Mouse (Mus musculus): ENCODE results near the gene Capn11. TPM values are rescaled to one million over a fixed set of nuclear protein-coding genes. Genes with fewer than 3 reads are reported as not detected.

Capn11 gene
- polyA plus RNA-seq, 1 experiment from 2014 or later, result 0.52 TPM

DNA sequence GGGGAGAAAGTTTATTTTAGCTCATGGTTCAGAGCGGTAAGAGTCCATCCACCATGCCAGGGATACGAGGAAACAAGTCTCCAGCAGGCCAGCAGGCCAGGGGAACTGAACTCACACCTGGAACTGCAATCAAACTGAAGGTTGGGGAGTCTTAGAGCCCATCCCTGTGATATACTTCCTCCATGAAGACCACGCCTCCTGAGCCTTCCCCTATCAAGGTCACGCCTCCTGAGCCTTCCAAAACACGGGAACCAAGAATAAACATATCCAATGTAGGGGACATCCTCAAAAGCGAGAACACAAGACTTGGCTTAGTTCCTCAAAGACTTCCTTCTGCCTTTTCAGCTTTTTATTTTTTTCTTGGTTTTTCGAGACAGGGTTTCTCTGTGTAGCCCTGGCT lies 46.2 kb downstream of the Capn11 start:
- no peak overlapping the region for H3K27ac ChIP-seq (ENCODE audit: low read depth, low read length)
- H3K4me3 ChIP-seq (ENCODE audit: low read depth, low read length), result no peak overlapping the region
- H3K9ac ChIP-seq (ENCODE audit: low read length), result no peak overlapping the region
- H3K4me2 ChIP-seq, result no peak overlapping the region
- H3K36me3 ChIP-seq (ENCODE audit: control insufficient read depth, insufficient read depth, low read length), result no peaks in the 10 kb centered on the region
- 90% methylated on average over 7 of the region's 7 CpGs for WGBS
- no peaks in the 10 kb centered on the region for H3K27me3 ChIP-seq (ENCODE audit: control insufficient read depth, insufficient read depth, low read length)
- H3K4me1 ChIP-seq (ENCODE audit: control insufficient read depth, insufficient read depth, low read length), result peaks cover 4% of the 10 kb centered on the region
- no peaks in the 10 kb centered on the region for H3K9me3 ChIP-seq (ENCODE audit: control insufficient read depth, low read length)
- no peak for ATAC-seq (ENCODE audit: low FRiP score)
- no peak for DNase-seq (ENCODE audit: low spot score, missing footprints)

DNA sequence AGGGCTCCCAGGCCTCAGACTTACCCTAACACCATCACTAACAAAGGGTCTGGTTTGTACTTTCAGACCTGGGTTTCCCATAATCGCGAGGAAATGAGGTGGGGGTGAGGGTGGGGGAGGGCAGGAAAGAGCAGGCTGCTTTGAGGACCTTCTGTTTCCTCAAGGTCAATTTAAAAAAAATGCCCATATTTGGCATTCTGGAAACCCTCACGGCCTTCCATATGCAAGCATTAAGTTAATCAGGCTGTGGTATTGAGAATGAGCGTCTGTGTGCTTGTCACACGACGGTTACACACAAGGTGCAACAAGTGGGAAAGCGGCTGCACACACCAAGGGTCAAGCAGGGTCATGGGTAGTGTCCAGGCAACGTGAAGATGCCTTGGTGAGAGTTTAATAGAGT lies 47.1 kb downstream of the Capn11 start:
- no peak for DNase-seq (ENCODE audit: low spot score, missing footprints)
- WGBS, result 86% methylated on average over 8 of the region's 8 CpGs
- no peaks in the 10 kb centered on the region for H3K27me3 ChIP-seq (ENCODE audit: control insufficient read depth, insufficient read depth, low read length)
- H3K4me1 ChIP-seq (ENCODE audit: control insufficient read depth, insufficient read depth, low read length), result peaks cover 4% of the 10 kb centered on the region
- no peak for ATAC-seq (ENCODE audit: low FRiP score)
- H3K36me3 ChIP-seq (ENCODE audit: control insufficient read depth, insufficient read depth, low read length), result no peaks in the 10 kb centered on the region
- no peak overlapping the region for H3K4me2 ChIP-seq
- H3K9ac ChIP-seq (ENCODE audit: low read length), result no peak overlapping the region
- no peak overlapping the region for H3K27ac ChIP-seq (ENCODE audit: low read depth, low read length)
- H3K4me3 ChIP-seq (ENCODE audit: low read depth, low read length), result no peak overlapping the region
- 0 out of 2 replicates have a peak, but pooled peaks cover 3% of the 10 kb centered on the region for H3K9me3 ChIP-seq (ENCODE audit: control insufficient read depth, low read length)

GRCm38 (mm10) chr17:45610144-45610866 lies 48.8 kb downstream of the Capn11 start:
- H3K27me3 ChIP-seq (ENCODE audit: control insufficient read depth, insufficient read depth, low read length), result no peaks in the 10 kb centered on the region
- ATAC-seq (ENCODE audit: low FRiP score), result no peak
- no peak overlapping the region for H3K4me2 ChIP-seq
- H3K4me1 ChIP-seq (ENCODE audit: control insufficient read depth, insufficient read depth, low read length), result peaks cover 4% of the 10 kb centered on the region
- DNase-seq (ENCODE audit: low spot score, missing footprints), result no peak
- whole genome bisulfite sequencing, result 22% methylated on average over 5 of the region's 5 CpGs
- no peak overlapping the region for H3K4me3 ChIP-seq (ENCODE audit: low read depth, low read length)
- H3K36me3 ChIP-seq (ENCODE audit: control insufficient read depth, insufficient read depth, low read length), result no peaks in the 10 kb centered on the region
- no peak overlapping the region; the same call in 1 of the 2 replicates for H3K27ac ChIP-seq (ENCODE audit: low read depth, low read length)
- H3K9ac ChIP-seq (ENCODE audit: low read length), result no peak overlapping the region
- H3K9me3 ChIP-seq (ENCODE audit: control insufficient read depth, low read length), result 0 out of 2 replicates have a peak, but pooled peaks cover 3% of the 10 kb centered on the region

GRCm38 (mm10) chr17:45608396-45608795 lies 50.7 kb downstream of the Capn11 start:
- Histone ChIP-seq H3K27ac (ENCODE audit: low read depth, low read length) (no peak overlapping the region), H3K36me3 (ENCODE audit: control insufficient read depth, insufficient read depth, low read length) (no peaks in the 10 kb centered on the region), H3K4me1 (ENCODE audit: control insufficient read depth, insufficient read depth, low read length) (peaks cover 4% of the 10 kb centered on the region), H3K4me2 (no peak overlapping the region), H3K4me3 (ENCODE audit: low read depth, low read length) (no peak overlapping the region), H3K27me3 (ENCODE audit: control insufficient read depth, insufficient read depth, low read length) (no peaks in the 10 kb centered on the region), H3K9me3 (ENCODE audit: control insufficient read depth, low read length) (0 out of 2 replicates have a peak, but pooled peaks cover 3% of the 10 kb centered on the region), H3K9ac (ENCODE audit: low read length) (no peak overlapping the region)
- WGBS, result 91% methylated on average over 4 of the region's 4 CpGs
- DNase-seq (ENCODE audit: low spot score, missing footprints), result no peak
- no peak for ATAC-seq (ENCODE audit: low FRiP score)

- ATAC-seq (ENCODE audit: low FRiP score) (no peak), DNase-seq (ENCODE audit: low spot score, missing footprints) (no peak)
- Histone ChIP-seq H3K27ac (ENCODE audit: low read depth, low read length) (no peak overlapping the region), H3K9ac (ENCODE audit: low read length) (no peak overlapping the region), H3K9me3 (ENCODE audit: control insufficient read depth, low read length) (0 out of 2 replicates have a peak, but pooled peaks cover 3% of the 10 kb centered on the region), H3K4me2 (no peak overlapping the region), H3K4me3 (ENCODE audit: low read depth, low read length) (no peak overlapping the region), H3K4me1 (ENCODE audit: control insufficient read depth, insufficient read depth, low read length) (peaks cover 4% of the 10 kb centered on the region), H3K27me3 (ENCODE audit: control insufficient read depth, insufficient read depth, low read length) (peaks cover 2% of the 10 kb centered on the region; the same call in 1 of the 2 replicates), H3K36me3 (ENCODE audit: control insufficient read depth, insufficient read depth, low read length) (no peaks in the 10 kb centered on the region)
- WGBS, result 85% methylated on average over 15 of the region's 15 CpGs
These were observed 51.9 kb downstream of the Capn11 start for GRCm38 (mm10) chr17:45606992-45607879.

DNA sequence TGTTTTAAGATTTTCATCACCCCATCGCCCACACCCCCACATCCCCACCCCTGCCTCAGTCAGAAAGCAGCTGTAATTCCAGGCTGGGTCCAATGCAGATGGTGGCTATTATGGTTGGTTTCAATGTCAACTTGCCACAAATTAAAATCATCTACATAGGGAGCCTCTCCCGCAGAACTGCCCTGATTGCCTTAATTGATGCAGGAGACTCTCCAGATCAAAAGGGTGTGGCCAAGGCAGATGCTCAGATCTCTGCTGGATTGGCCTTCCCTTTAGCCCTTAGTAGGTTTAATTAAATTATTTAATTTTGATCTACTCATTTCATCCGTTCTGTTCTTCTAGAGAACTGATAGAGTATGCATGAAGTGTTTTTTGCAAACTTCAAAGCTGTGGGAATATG lies 56.1 kb downstream of the Capn11 start:
- no peak for ATAC-seq (ENCODE audit: low FRiP score)
- H3K4me3 ChIP-seq (ENCODE audit: low read depth, low read length), result no peak overlapping the region
- no peaks in the 10 kb centered on the region for H3K36me3 ChIP-seq (ENCODE audit: control insufficient read depth, insufficient read depth, low read length)
- DNase-seq (ENCODE audit: low spot score, missing footprints), result no peak
- H3K27ac ChIP-seq (ENCODE audit: low read depth, low read length), result no peak overlapping the region
- peaks cover 14% of the 10 kb centered on the region for H3K4me1 ChIP-seq (ENCODE audit: control insufficient read depth, insufficient read depth, low read length)
- 84% methylated on average over 3 of the region's 3 CpGs for WGBS
- peaks cover 27% of the 10 kb centered on the region for H3K27me3 ChIP-seq (ENCODE audit: control insufficient read depth, insufficient read depth, low read length)
- H3K4me2 ChIP-seq, result no peak overlapping the region
- H3K9ac ChIP-seq (ENCODE audit: low read length), result no peak overlapping the region
- H3K9me3 ChIP-seq (ENCODE audit: control insufficient read depth, low read length), result 0 out of 2 replicates have a peak, but pooled peaks cover 3% of the 10 kb centered on the region

DNA sequence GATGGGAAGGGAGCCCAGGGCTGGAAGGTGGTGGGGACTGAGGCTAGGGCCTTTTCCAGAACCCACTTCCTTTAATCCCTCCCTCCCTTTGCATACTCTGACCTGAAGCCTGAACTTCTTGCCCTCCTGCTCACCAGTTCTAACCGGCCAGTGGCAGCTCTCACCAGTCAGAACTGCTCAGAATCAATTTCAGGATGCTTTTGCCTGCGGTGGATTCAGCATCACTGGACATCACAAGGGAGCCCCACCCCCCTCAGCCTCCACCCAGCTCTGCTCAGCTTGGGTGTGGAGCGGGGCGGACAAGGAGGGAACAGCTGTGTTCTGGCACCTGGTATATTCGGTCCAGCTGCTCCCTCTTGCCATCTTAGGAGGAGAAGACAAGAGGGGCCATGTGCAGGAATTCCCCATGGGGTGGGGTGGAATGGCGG lies 57.2 kb downstream of the Capn11 start, which contains the start of gene Mymx:
Mymx (minus strand) TSS at position 226 of the 428 bp plus-strand sequence.
- Histone ChIP-seq H3K9ac (ENCODE audit: low read length) (peak within 1 kb of the TSS; percentile 27; the same call in 1 of the 2 replicates), H3K36me3 (ENCODE audit: control insufficient read depth, insufficient read depth, low read length) (no peaks in the 10 kb centered on the region), H3K4me2 (0 out of 2 replicates have a peak within 1 kb of the TSS, but pooled peaks have one; percentile 8), H3K4me3 (ENCODE audit: low read depth, low read length) (no peak within 1 kb of the TSS), H3K9me3 (ENCODE audit: control insufficient read depth, low read length) (no peaks in the 10 kb centered on the region), H3K4me1 (ENCODE audit: control insufficient read depth, insufficient read depth, low read length) (peaks cover 14% of the 10 kb centered on the region), H3K27ac (ENCODE audit: low read depth, low read length) (no peak within 1 kb of the TSS), H3K27me3 (ENCODE audit: control insufficient read depth, insufficient read depth, low read length) (peaks cover 27% of the 10 kb centered on the region)
- DNase-seq (ENCODE audit: low spot score, missing footprints) (peak; percentile 90), ATAC-seq (ENCODE audit: low FRiP score) (0 out of 2 replicates have a peak, but pooled peaks have one; percentile 8)
- WGBS, result 31% methylated on average over 6 of the region's 6 CpGs

DNA sequence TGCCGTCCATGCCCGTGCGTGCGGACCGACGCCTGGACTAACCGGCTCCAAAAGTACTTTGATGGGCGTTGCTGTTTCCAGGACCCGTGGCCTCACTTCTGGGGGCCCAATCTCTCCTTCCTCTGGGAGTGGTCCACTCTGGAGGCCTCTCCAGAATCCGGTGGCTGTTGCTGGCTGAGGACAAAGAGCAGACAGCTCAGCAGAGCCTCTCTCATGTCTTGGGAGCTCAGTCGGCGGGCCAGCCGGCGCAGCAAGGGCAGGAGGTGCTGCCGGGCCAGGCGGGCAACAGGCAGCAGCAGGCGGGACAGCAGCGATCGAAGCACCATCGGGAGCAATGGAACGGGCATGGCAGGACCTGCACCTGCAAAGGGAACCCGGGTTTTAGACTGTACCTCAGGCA lies 57.8 kb downstream of the Capn11 start:
- H3K27ac ChIP-seq (ENCODE audit: low read depth, low read length), result no peak overlapping the region
- DNase-seq (ENCODE audit: low spot score, missing footprints), result peak; percentile 91

More for the DNA sequence above, 57.8 kb downstream of the Capn11 start:
- Histone ChIP-seq H3K4me3 (ENCODE audit: low read depth, low read length) (no peak overlapping the region), H3K4me2 (0 out of 2 replicates have a peak overlapping the region, but pooled peaks have one; percentile 8), H3K27me3 (ENCODE audit: control insufficient read depth, insufficient read depth, low read length) (peaks cover 27% of the 10 kb centered on the region), H3K9ac (ENCODE audit: low read length) (peak overlapping the region; percentile 27; the same call in 1 of the 2 replicates), H3K9me3 (ENCODE audit: control insufficient read depth, low read length) (no peaks in the 10 kb centered on the region), H3K4me1 (ENCODE audit: control insufficient read depth, insufficient read depth, low read length) (peaks cover 16% of the 10 kb centered on the region), H3K36me3 (ENCODE audit: control insufficient read depth, insufficient read depth, low read length) (no peaks in the 10 kb centered on the region)
- no peak for ATAC-seq (ENCODE audit: low FRiP score)
- 6% methylated on average over 22 of the region's 22 CpGs for WGBS
